Mouse (Mus musculus): ENCODE measurements around the gene Sbf1.

GRCm38 (mm10) chr15:89296465-89296864 is 18.6 kb downstream of the Sbf1 start:
- TF ChIP-seq POLR2A (IDR thresholded peaks at IDR 0.05; ENCODE audit: borderline replicate concordance, extremely low read depth, insufficient read depth, insufficient read length, poor library complexity, severe bottlenecking) (no peak), CTCF (IDR thresholded peaks at IDR 0.05; ENCODE audit: borderline replicate concordance, extremely low read depth, insufficient read depth, insufficient read length) (no peak)

All from brain, embryonic 14.5 days (tissue).